Mouse (Mus musculus) myocyte (in vitro differentiated cells): ENCODE measurements at regions not wholly inside any gene's neighbourhood (a gene's known extent, or its start where the extent isn't known, plus 50 kb on each side); places are given as distances from the start of the nearest gene placed in this dataset.

Source experiments
- H3K27me3 ChIP-seq: one replicate; pipeline ENCODE4 v1.6.1; 2011; ENCODE audit not compliant: control insufficient read depth, insufficient read depth, insufficient read length
- H3K36me3 ChIP-seq: one replicate; pipeline ENCODE4 v1.6.1; 2011; ENCODE audit not compliant: control insufficient read depth, insufficient read depth
- H3K4me2 ChIP-seq: one replicate; pipeline ENCODE4 v1.6.1; 2011; ENCODE audit warnings: low read depth, control low read depth
- H3K4me3 ChIP-seq: one replicate; pipeline ENCODE4 v1.5.1; 2011; ENCODE audit warnings: mild to moderate bottlenecking, control low read depth, moderate library complexity
- H3K79me2 ChIP-seq: one replicate; pipeline ENCODE4 v1.6.1; 2011; ENCODE audit not compliant: control insufficient read depth, insufficient read depth
- H3ac ChIP-seq: one replicate; pipeline ENCODE4 v1.6.1; 2011; ENCODE audit not compliant: control insufficient read depth, insufficient read length
- CEBPB ChIP-seq: IDR thresholded peaks from 2 replicates; pipeline ENCODE4 v1.6.1; 2011; ENCODE audit warnings: mild to moderate bottlenecking, moderate library complexity; ENCODE audit not compliant: poor library complexity, insufficient read depth, severe bottlenecking
- E2F4 ChIP-seq: IDR thresholded peaks from one replicate; pipeline ENCODE4 v1.6.1; 2011; ENCODE audit warnings: mild to moderate bottlenecking, control low read depth, moderate library complexity; ENCODE audit not compliant: insufficient read depth
- MAX ChIP-seq: IDR thresholded peaks from one replicate; pipeline ENCODE4 v1.6.1; 2011; ENCODE audit warnings: low read depth, mild to moderate bottlenecking, control low read depth
- MYOD1 ChIP-seq, 3 experiments: IDR thresholded peaks; one replicate each; pipeline ENCODE4 v1.6.1; 2011; ENCODE audit warnings: control low read depth in 2 of 3, low read depth in 2 of 3, mild to moderate bottlenecking in 2 of 3, moderate library complexity in 1 of 3; ENCODE audit not compliant: insufficient read length in 2 of 3, control insufficient read depth in 1 of 3
- MYOG ChIP-seq, 3 experiments: IDR thresholded peaks; one replicate each; pipeline ENCODE4 v1.6.1; 2011; ENCODE audit warnings: control low read depth in 2 of 3, low read depth in 2 of 3, mild to moderate bottlenecking in 2 of 3; ENCODE audit not compliant: insufficient read length in 2 of 3, control insufficient read depth in 1 of 3, insufficient read depth in 1 of 3
- POLR2A ChIP-seq: IDR thresholded peaks from one replicate; pipeline ENCODE4 v1.6.1; 2011; ENCODE audit warnings: low read depth, mild to moderate bottlenecking, control low read depth, moderate library complexity; ENCODE audit not compliant: insufficient read length
- POLR2AphosphoS2 ChIP-seq: IDR thresholded peaks from one replicate; pipeline ENCODE4 v1.6.1; 2011; ENCODE audit warnings: low read depth, control low read depth; ENCODE audit not compliant: insufficient read length
- REST ChIP-seq: IDR thresholded peaks from one replicate; pipeline ENCODE4 v1.6.1; 2011; ENCODE audit warnings: mild to moderate bottlenecking, control low read depth, moderate library complexity; ENCODE audit not compliant: insufficient read depth, insufficient read length
- SRF ChIP-seq: IDR thresholded peaks from one replicate; pipeline ENCODE4 v1.6.1; 2011; ENCODE audit warnings: low read depth; ENCODE audit not compliant: control insufficient read depth, insufficient read length
- TCF12 ChIP-seq: IDR thresholded peaks from one replicate; pipeline ENCODE4 v1.6.1; 2011; ENCODE audit warnings: mild to moderate bottlenecking, control low read depth; ENCODE audit not compliant: poor library complexity, insufficient read depth, severe bottlenecking
- TCF3 ChIP-seq: IDR thresholded peaks from one replicate; pipeline ENCODE4 v1.6.1; 2011; ENCODE audit warnings: low read depth, control low read depth; ENCODE audit not compliant: insufficient read length
- USF1 ChIP-seq: IDR thresholded peaks from one replicate; pipeline ENCODE4 v1.6.1; 2011; ENCODE audit warnings: low read depth, mild to moderate bottlenecking, control low read depth, moderate library complexity

DNA sequence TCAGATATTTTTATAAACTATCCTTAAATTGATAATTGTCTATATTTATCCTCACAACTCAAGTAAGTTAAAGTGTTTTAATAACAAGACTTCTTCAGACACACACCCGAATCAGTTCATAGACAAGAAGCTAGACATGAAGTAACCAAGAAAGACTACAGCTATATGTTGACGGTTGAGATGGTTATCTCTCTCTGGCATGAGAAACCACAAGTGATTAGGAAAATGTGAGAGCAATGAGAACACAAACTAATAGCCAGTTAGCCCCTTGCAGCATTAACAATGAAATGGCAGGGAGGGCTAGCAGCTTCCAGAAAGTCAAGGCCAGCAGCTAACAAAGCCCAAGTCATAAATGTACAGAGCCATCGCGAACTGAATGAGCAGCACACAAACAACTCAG is 333.8 kb upstream of the Rag2 start:
- no peaks in the 10 kb centered on the region for H3K79me2 ChIP-seq
- H3K4me3 ChIP-seq, result no peak overlapping the region
- H3K4me2 ChIP-seq, result no peak overlapping the region
- TF ChIP-seq REST (no peak), TCF3 (no peak), TCF12 (no peak), MAX (no peak), E2F4 (no peak), MYOG (IDR thresholded peaks at IDR 0.05; ENCODE audit: control insufficient read depth in 1 of 3, insufficient read depth in 1 of 3, insufficient read length in 2 of 3, low read depth in 2 of 3) (no peak), SRF (no peak), MYOD1 (IDR thresholded peaks at IDR 0.05; ENCODE audit: control insufficient read depth in 1 of 3, insufficient read length in 2 of 3, low read depth in 2 of 3) (no peak), POLR2A (no peak), CEBPB (no peak), POLR2AphosphoS2 (no peak), USF1 (no peak)
- H3ac ChIP-seq, result no peak overlapping the region
- H3K27me3 ChIP-seq, result no peaks in the 10 kb centered on the region
- H3K36me3 ChIP-seq, result no peaks in the 10 kb centered on the region

DNA sequence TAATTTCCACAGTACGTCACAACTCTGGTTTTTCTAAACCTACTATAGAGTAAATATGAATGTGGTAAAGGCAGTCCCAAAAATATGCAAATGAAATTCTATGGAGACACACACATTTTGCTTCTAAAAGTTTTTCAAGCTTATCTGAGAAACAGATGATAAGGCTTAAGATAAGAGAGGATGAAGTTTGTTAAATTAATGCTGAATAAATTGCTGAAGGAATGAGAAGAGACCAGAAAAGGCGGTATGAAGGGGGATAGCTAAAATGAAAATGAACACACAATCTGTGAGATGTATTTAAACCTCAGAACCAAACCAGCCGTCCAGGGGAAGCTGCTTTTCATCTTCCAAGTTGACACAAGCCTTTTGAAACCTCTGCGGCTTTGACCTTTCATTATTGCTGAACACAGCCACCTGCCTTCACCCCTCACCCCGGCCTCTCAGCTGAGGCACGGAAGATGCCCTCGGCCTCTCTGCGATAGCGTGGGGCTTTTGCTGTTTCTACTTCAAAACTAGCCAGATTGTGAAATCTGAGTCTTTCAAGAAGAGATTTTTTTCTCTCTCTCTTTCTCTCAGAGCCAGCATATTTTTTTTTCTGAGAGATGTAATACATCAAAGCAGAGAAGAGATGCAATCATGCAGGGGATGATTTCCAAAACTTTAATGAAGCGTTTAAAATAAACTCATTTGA is 328.7 kb upstream of the Rag2 start:
- Histone ChIP-seq H3K79me2 (no peaks in the 10 kb centered on the region), H3ac (no peak overlapping the region), H3K4me3 (no peak overlapping the region), H3K27me3 (no peaks in the 10 kb centered on the region), H3K36me3 (no peaks in the 10 kb centered on the region), H3K4me2 (no peak overlapping the region)
- no peak for TF ChIP-seq USF1
- TF ChIP-seq E2F4, result no peak
- no peak for TF ChIP-seq SRF
- TF ChIP-seq TCF3, result no peak
- no peak for TF ChIP-seq MYOD1 (IDR thresholded peaks at IDR 0.05; ENCODE audit: control insufficient read depth in 1 of 3, insufficient read length in 2 of 3, low read depth in 2 of 3)
- TF ChIP-seq MYOG (IDR thresholded peaks at IDR 0.05; ENCODE audit: control insufficient read depth in 1 of 3, insufficient read depth in 1 of 3, insufficient read length in 2 of 3, low read depth in 2 of 3), result no peak
- no peak for TF ChIP-seq REST
- no peak for TF ChIP-seq CEBPB
- no peak for TF ChIP-seq POLR2A
- no peak for TF ChIP-seq MAX

DNA sequence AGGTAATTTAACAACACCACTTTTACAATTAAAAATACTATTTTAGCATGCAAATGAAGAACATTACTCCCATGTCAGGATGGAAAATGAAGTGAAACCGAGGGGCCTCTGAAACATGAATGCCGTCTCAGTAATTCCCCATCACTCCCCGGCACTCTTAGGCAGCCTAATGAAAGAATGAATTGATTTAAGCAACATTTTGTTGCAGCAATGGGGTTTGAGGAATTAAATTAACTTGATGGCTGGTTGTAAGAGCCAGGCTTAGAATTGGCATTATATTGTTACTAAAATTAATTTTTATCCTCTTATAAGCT is 328.2 kb upstream of the Rag2 start:
- Histone ChIP-seq H3K36me3 (no peaks in the 10 kb centered on the region), H3K27me3 (no peaks in the 10 kb centered on the region), H3K4me2 (no peak overlapping the region), H3K4me3 (no peak overlapping the region), H3ac (no peak overlapping the region), H3K79me2 (no peaks in the 10 kb centered on the region)
- TF ChIP-seq POLR2AphosphoS2 (no peak), TCF12 (no peak), SRF (no peak), REST (no peak), POLR2A (no peak), USF1 (no peak)

DNA sequence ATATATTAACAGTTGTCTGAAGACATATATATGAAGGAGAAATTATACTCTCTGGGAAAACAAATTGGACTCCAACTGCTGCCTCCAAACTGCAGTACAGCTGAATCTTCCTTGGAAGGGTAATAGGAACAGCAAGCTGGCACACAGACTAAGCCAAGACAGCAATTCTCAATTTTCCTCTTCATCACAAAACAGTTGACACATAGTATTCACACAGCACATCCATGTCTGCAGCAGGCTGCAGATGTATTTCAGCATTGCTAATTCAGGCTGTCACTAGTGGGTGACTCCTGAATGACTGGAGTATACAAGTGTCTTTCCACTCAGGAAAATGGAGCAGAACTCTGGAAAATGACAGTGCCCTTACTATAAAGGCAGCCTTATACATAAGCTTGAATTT is 327.7 kb upstream of the Rag2 start:
- no peaks in the 10 kb centered on the region for H3K36me3 ChIP-seq
- no peak overlapping the region for H3K4me3 ChIP-seq
- H3K79me2 ChIP-seq, result no peaks in the 10 kb centered on the region
- no peak for TF ChIP-seq MAX
- TF ChIP-seq SRF, result no peak
- no peak for TF ChIP-seq TCF12
- TF ChIP-seq REST, result no peak
- TF ChIP-seq MYOD1 (IDR thresholded peaks at IDR 0.05; ENCODE audit: control insufficient read depth in 1 of 3, insufficient read length in 2 of 3, low read depth in 2 of 3), result no peak
- no peak for TF ChIP-seq TCF3
- no peak for TF ChIP-seq E2F4
- no peak for TF ChIP-seq USF1
- no peak for TF ChIP-seq POLR2A
- no peak for TF ChIP-seq CEBPB
- no peak for TF ChIP-seq MYOG (IDR thresholded peaks at IDR 0.05; ENCODE audit: control insufficient read depth in 1 of 3, insufficient read depth in 1 of 3, insufficient read length in 2 of 3, low read depth in 2 of 3)
- no peak for TF ChIP-seq POLR2AphosphoS2
- H3ac ChIP-seq, result no peak overlapping the region
- H3K4me2 ChIP-seq, result no peak overlapping the region
- H3K27me3 ChIP-seq, result no peaks in the 10 kb centered on the region

DNA sequence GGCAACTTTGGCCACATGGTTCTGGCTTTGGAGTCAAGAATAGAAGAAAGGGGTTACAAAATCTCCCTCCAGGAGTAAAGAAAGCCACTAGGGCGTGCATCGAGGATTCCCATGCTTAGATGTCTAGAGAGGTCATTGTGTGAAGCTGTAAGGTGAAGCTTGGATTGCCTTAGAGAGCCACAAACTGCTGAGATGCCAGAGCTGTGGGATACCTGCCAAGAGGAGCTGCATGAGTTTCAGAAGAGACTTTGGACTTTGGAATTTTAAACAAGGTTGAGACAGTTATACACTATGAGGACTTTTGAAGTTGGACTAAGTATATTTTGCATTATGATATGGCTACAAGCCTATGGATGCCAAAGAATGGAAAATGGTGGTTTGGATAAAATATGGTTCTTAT is 325.4 kb upstream of the Rag2 start:
- TF ChIP-seq TCF3 (no peak), E2F4 (no peak), MAX (no peak), TCF12 (no peak), REST (no peak), SRF (no peak), MYOD1 (IDR thresholded peaks at IDR 0.05; ENCODE audit: control insufficient read depth in 1 of 3, insufficient read length in 2 of 3, low read depth in 2 of 3) (no peak), POLR2AphosphoS2 (no peak), MYOG (IDR thresholded peaks at IDR 0.05; ENCODE audit: control insufficient read depth in 1 of 3, insufficient read depth in 1 of 3, insufficient read length in 2 of 3, low read depth in 2 of 3) (no peak), USF1 (no peak), CEBPB (no peak), POLR2A (no peak)
- no peak overlapping the region for H3ac ChIP-seq
- no peak overlapping the region for H3K4me3 ChIP-seq
- H3K27me3 ChIP-seq, result no peaks in the 10 kb centered on the region
- no peaks in the 10 kb centered on the region for H3K79me2 ChIP-seq
- H3K36me3 ChIP-seq, result no peaks in the 10 kb centered on the region
- no peak overlapping the region for H3K4me2 ChIP-seq
